Mouse (Mus musculus): Measurements from ENCODE around the gene Ap1s1. TPM values are rescaled to one million over a fixed set of nuclear protein-coding genes. Genes with fewer than 3 reads are reported as not detected.
A peak's percentile ranks its signal among the peaks of the same experiment; 100 is the strongest.

Ap1s1 gene
- total RNA-seq (2012; rRNA removed) (137 and 154 TPM in 2 replicates), polyA plus RNA-seq (2012; ENCODE audit: insufficient read depth in 1 of 2, insufficient read length in 2 of 2, low read depth in 1 of 2, low replicate concordance in 2 of 2, missing spikeins in 1 of 2) (100 to 1,000 TPM; 211 to 218 TPM)

DNA sequence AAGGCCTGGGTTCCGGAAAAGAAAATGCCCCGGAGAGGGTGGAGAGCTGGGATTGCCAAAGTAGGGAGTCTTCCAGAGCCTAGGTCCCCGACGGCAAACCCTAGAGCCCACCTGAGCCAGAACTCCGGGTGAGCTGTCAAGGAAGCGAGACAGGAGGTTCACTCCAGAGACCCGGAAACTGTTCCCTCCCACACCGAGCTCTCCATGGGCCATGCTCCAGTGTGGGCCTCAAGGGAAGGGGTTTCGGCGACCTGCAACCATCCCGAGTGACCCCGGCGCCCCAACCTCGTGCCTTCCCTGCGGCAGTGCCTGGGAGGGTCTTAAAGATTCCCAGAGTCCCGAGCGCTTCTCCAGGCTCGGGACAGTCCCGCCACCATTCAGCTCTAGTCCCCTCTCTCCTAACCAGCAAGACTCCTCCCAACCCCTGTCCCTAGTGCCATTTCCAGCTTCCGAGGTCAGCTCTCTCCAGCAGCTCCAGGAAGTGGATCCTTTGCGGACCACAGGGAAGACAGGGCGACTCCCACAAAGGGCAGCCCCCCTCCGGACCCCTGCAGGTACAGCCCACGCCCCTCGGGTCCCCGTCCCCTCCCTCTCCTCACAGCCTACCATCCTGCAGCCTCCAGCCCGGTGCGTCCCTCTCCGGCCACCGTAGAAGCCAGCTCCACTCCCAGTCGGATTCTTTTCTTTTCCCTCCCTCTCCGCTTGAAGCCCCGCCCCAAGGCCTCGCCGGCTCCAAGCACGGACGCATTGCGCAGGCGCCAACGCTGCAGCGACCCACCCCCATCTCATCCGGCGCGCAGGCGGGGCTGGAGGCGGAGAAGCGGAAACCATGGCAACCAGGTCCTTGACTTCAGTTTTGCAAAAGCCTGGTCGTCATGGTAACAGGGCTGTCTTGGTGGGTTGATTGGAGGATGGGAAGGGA, at the start of gene Ap1s1:
Gene Ap1s1, minus strand, starts transcription at position 734 of the 922 bp plus-strand sequence.
- peak; percentile 97 for DNase-seq (ENCODE audit: low read depth, low spot score)
- Histone ChIP-seq H3K79me2 (ENCODE audit: control insufficient read depth, insufficient read depth, low read length, poor library complexity) (peaks cover 14% of the 10 kb centered on the region), H3K9ac (ENCODE audit: control insufficient read depth, low read depth, low read length, poor library complexity, severe bottlenecking) (peak within 1 kb of the TSS; percentile 83), H3K4me1 (ENCODE audit: control insufficient read depth in 1 of 2, insufficient read depth in 2 of 2, low read length in 2 of 2) (peaks cover 0 to 12% of the 10 kb centered on the region in 2 experiments), H3K4me3 (ENCODE audit: control insufficient read depth in 1 of 2, insufficient read depth in 1 of 2, low read depth in 2 of 2, low read length in 2 of 2) (peak within 1 kb of the TSS; percentile 75 to 81), H3K27ac (ENCODE audit: control insufficient read depth, low read depth, low read length) (peak within 1 kb of the TSS; percentile 43), H3K27me3 (ENCODE audit: control insufficient read depth in 1 of 2, insufficient read depth in 2 of 2, low read length in 2 of 2) (no peaks in the 10 kb centered on the region), H3K36me3 (ENCODE audit: control insufficient read depth in 1 of 2, insufficient read depth in 2 of 2, low read length in 2 of 2) (peaks cover 2 to 3% of the 10 kb centered on the region in 2 experiments; a peak in 1 of 4 replicates), H3K9me3 (replicated peaks; ENCODE audit: insufficient read depth, low read length) (no peaks in the 10 kb centered on the region)
- TF ChIP-seq TCF12 (IDR thresholded peaks at IDR 0.05; ENCODE audit: low read depth, low read length): peak; percentile 59
- TF ChIP-seq NRF1 (IDR thresholded peaks at IDR 0.05; ENCODE audit: insufficient read depth, low read depth, low read length, poor library complexity, severe bottlenecking): peak; percentile 90
- TF ChIP-seq SIN3A (IDR thresholded peaks at IDR 0.05; ENCODE audit: low read length): peak; percentile 83
- TF ChIP-seq ETS1 (IDR thresholded peaks at IDR 0.05; ENCODE audit: low read depth, low read length): 0 out of 2 replicates have a peak, but pooled peaks have one; percentile 9
- 0 out of 4 replicates have a peak, but pooled peaks of 1 of the 2 experiments have one; percentile 9 for TF ChIP-seq EP300 (IDR thresholded peaks at IDR 0.05; ENCODE audit: low read depth in 1 of 2, low read length in 2 of 2)
- TF ChIP-seq ELF1 (IDR thresholded peaks at IDR 0.05; ENCODE audit: low read depth, low read length): peak; percentile 67
- TF ChIP-seq POLR2A (IDR thresholded peaks at IDR 0.05; ENCODE audit: control insufficient read depth in 1 of 2, insufficient read depth in 1 of 2, low read depth in 1 of 2, low read length in 2 of 2, poor library complexity in 1 of 2): peak; percentile 65 to 68; a peak in 2 of 4 replicates
- TF ChIP-seq NELFE (IDR thresholded peaks at IDR 0.05; ENCODE audit: low read depth, low read length): peak; percentile 50
- no peak for TF ChIP-seq RAD21 (IDR thresholded peaks at IDR 0.05; ENCODE audit: low read depth, low read length)
- TF ChIP-seq ZKSCAN1 (IDR thresholded peaks at IDR 0.05; ENCODE audit: low read depth, low read length): no peak
- peak; percentile 81; the same call in 1 of the 2 replicates for TF ChIP-seq MAZ (IDR thresholded peaks at IDR 0.05; ENCODE audit: low read depth, low read length)
- TF ChIP-seq CTCF (IDR thresholded peaks at IDR 0.05 in 2 of 3, conservative IDR thresholded peaks at IDR 0.05 in 1 of 3; ENCODE audit: control insufficient read depth in 1 of 3, insufficient read depth in 1 of 3, low read depth in 2 of 3, low read length in 3 of 3, poor library complexity in 1 of 3, severe bottlenecking in 1 of 3): no peak
- TF ChIP-seq MAX (IDR thresholded peaks at IDR 0.05; ENCODE audit: low read length): peak; percentile 51
- no peak; the same call in 1 of the 2 replicates for TF ChIP-seq MYC (IDR thresholded peaks at IDR 0.05; ENCODE audit: low read depth, low read length)
- 0 out of 2 replicates have a peak, but pooled peaks have one; percentile 25 for TF ChIP-seq RCOR1 (IDR thresholded peaks at IDR 0.05; ENCODE audit: low read depth, low read length)
- TF ChIP-seq MXI1 (IDR thresholded peaks at IDR 0.05; ENCODE audit: low read depth, low read length): peak; percentile 76
- peak; percentile 83 for TF ChIP-seq HCFC1 (IDR thresholded peaks at IDR 0.05; ENCODE audit: low read depth, low read length)

DNA sequence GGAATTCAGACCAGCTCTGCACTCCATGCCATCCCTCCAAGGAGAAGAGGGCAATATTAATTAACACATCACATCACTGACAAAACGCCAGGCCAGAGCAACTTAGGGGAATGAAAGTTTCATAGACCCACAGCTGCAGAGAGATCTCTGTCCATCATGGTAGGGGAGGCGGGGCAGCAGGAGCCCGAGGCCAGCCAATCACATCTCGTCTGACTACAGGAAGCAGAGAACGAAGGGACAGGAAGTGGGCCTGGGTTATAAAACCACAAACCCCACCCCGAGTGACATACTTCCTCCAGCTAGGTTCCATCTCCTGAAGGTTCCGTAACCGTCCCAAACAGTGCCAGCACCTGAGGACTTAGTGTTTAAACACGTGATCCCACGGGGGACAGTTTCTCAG, 49.2 kb upstream of the Ap1s1 start:
- H3K9ac ChIP-seq (ENCODE audit: control insufficient read depth, low read depth, low read length, poor library complexity, severe bottlenecking): no peak overlapping the region
- no peaks in the 10 kb centered on the region for H3K9me3 ChIP-seq (replicated peaks; ENCODE audit: insufficient read depth, low read length)
- H3K79me2 ChIP-seq (ENCODE audit: control insufficient read depth, insufficient read depth, low read length, poor library complexity): no peaks in the 10 kb centered on the region
- H3K27ac ChIP-seq (ENCODE audit: control insufficient read depth, low read depth, low read length): no peak overlapping the region
- peaks cover 13 to 41% of the 10 kb centered on the region in 2 experiments for H3K4me1 ChIP-seq (ENCODE audit: control insufficient read depth in 1 of 2, insufficient read depth in 2 of 2, low read length in 2 of 2)
- no peak overlapping the region for H3K4me3 ChIP-seq (ENCODE audit: control insufficient read depth in 1 of 2, insufficient read depth in 1 of 2, low read depth in 2 of 2, low read length in 2 of 2)
- DNase-seq (ENCODE audit: low read depth, low spot score): peak; percentile 48
- peaks cover 0 to 23% of the 10 kb centered on the region in 2 experiments; a peak in 2 of 4 replicates for H3K36me3 ChIP-seq (ENCODE audit: control insufficient read depth in 1 of 2, insufficient read depth in 2 of 2, low read length in 2 of 2)
- H3K27me3 ChIP-seq (ENCODE audit: control insufficient read depth in 1 of 2, insufficient read depth in 2 of 2, low read length in 2 of 2): no peaks in the 10 kb centered on the region
- TF ChIP-seq CHD2 (IDR thresholded peaks at IDR 0.05; ENCODE audit: low read length) (no peak), NELFE (IDR thresholded peaks at IDR 0.05; ENCODE audit: low read depth, low read length) (no peak), RCOR1 (IDR thresholded peaks at IDR 0.05; ENCODE audit: low read depth, low read length) (no peak), E2F4 (IDR thresholded peaks at IDR 0.05; ENCODE audit: borderline replicate concordance, low read depth, low read length) (no peak), ZC3H11A (IDR thresholded peaks at IDR 0.05; ENCODE audit: low read depth, low read length) (no peak), TAL1 (IDR thresholded peaks at IDR 0.05; ENCODE audit: low read length) (no peak), ZKSCAN1 (IDR thresholded peaks at IDR 0.05; ENCODE audit: low read depth, low read length) (no peak), MAZ (IDR thresholded peaks at IDR 0.05; ENCODE audit: low read depth, low read length) (no peak), MYB (IDR thresholded peaks at IDR 0.05; ENCODE audit: low read depth, low read length) (no peak), GATA1 (IDR thresholded peaks at IDR 0.05; ENCODE audit: low read depth, low read length) (no peak), POLR2AphosphoS5 (IDR thresholded peaks at IDR 0.05; ENCODE audit: borderline replicate concordance, low read depth, low read length) (no peak), GABPA (IDR thresholded peaks at IDR 0.05; ENCODE audit: low read depth, low read length) (no peak), ZMIZ1 (IDR thresholded peaks at IDR 0.05; ENCODE audit: low read depth, low read length) (no peak), USF1 (IDR thresholded peaks at IDR 0.05; ENCODE audit: low read depth, low read length) (no peak), ZNF384 (IDR thresholded peaks at IDR 0.05; ENCODE audit: low read depth, low read length) (no peak), NRF1 (IDR thresholded peaks at IDR 0.05; ENCODE audit: insufficient read depth, low read depth, low read length, poor library complexity, severe bottlenecking) (no peak), JUND (IDR thresholded peaks at IDR 0.05; ENCODE audit: low read depth, low read length) (no peak)
